Mouse (Mus musculus): ENCODE data around the gene Olfr1416.

The Olfr1416 gene

DNA sequence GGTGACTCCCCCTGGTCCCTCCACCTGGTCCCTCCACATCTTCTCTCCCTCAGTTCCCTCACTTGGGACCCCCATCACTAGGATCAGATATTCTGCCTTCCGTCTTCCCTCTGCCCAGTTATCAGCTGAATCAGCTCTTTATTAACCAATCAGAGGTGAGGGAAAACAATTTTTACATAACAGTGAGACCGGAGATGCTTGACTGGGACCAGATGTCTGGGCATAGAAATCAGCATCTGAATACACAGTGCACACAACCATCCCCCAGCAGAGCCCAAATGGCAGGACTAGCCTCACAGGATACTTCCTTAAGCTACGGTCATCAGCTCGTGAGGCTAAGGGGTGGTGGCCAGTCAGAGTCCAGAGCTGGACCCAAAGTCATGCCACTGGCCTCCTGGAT lies 52.8 kb downstream of the Olfr1416 start:
- DNase-seq (ENCODE audit: low spot score in 2 of 2): no peak

DNA sequence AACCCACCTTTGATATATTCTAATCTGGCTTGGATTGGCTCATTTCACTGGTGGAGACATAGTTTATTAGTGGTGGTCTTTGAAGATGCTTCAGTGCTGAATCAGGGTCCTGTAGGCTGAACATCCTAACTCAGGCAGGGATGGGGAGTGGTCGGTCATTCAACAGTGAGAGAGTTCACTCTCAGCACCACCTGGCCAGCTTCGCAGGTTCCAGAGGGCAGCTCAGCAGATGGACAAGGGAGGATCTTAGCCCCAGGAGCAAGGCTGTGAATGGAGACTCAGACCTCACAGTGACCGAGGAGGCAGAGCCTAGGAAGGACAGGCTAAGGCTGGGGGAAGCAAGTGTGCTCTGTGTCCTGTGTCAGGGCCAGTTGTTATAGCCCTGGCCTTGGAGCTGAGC lies 53.5 kb downstream of the Olfr1416 start:
- no peak for DNase-seq (ENCODE audit: low spot score in 2 of 2)

DNA sequence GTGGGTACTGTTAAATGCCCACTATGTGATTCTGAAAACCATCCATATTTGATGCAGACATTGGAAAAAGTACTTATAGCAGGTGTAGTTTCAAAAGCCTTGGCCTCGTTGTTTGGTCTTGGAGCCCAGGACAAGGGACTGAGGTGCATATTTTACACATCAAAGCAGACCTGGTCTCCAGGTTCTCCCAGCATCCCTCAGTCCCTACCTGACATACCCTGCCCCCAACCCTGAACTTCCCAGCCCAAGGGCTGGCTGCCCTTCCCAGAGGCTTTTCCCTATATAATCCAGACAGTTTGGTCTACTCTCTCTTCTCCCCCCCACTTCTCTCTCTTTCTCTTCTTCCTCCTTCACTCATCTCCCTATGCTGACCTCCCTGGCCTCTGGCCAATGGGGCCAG lies 53.9 kb downstream of the Olfr1416 start:
- DNase-seq (ENCODE audit: low spot score in 2 of 2): no peak

Measured in spleen, postnatal 4 days (tissue).